Mouse (Mus musculus) intestine, embryonic 16.5 days (tissue): ENCODE results near the gene Plekhb2. TPM values are rescaled to one million over a fixed set of nuclear protein-coding genes. Genes with fewer than 3 reads are reported as not detected.

Source experiments
- ATAC-seq: fragments of 200-750 bp; cut with Nextera tagmentation; 2 replicates; pipeline ENCODE4 v1.8.0; 2017; ENCODE audit warnings: moderate TSS enrichment, moderate library complexity
- H3K27ac ChIP-seq: fragments of 300-500 bp; sonication (generic); 2 replicates; pipeline ENCODE4 v1.5.1; 2014; ENCODE audit warnings: mild to moderate bottlenecking, low read length
- H3K27me3 ChIP-seq: fragments of 300-500 bp; sonication (generic); replicated peaks from 2 replicates; pipeline ENCODE4 v1.6.1; 2014; ENCODE audit warnings: low read length, control low read depth, mixed read lengths; ENCODE audit not compliant: control insufficient read depth, insufficient read depth
- H3K36me3 ChIP-seq: fragments of 300-500 bp; sonication (generic); 2 replicates; pipeline ENCODE4 v1.6.1; 2014; ENCODE audit warnings: low read length, control low read depth; ENCODE audit not compliant: control insufficient read depth, insufficient read depth
- H3K4me1 ChIP-seq: fragments of 300-500 bp; sonication (generic); 2 replicates; pipeline ENCODE4 v1.6.1; 2014; ENCODE audit warnings: low read length, control low read depth, mixed read lengths; ENCODE audit not compliant: control insufficient read depth, insufficient read depth
- H3K4me2 ChIP-seq: fragments of 300-500 bp; sonication (generic); 2 replicates; pipeline ENCODE4 v1.6.1; 2014; ENCODE audit warnings: low read depth, low read length, control low read depth
- H3K4me3 ChIP-seq: fragments of 300-500 bp; sonication (generic); 2 replicates; pipeline ENCODE4 v1.5.1; 2014; ENCODE audit warnings: mild to moderate bottlenecking, low read length
- H3K9ac ChIP-seq: fragments of 300-500 bp; sonication (generic); 2 replicates; pipeline ENCODE4 v1.6.1; 2014; ENCODE audit warnings: low read depth, low read length
- H3K9me3 ChIP-seq: fragments of 300-500 bp; sonication (generic); 2 replicates; pipeline ENCODE4 v1.6.1; 2016; ENCODE audit warnings: low read length, control low read depth; ENCODE audit not compliant: control insufficient read depth
- WGBS: fragments of 180-500 bp; shearing (Covaris S2); extraction: QIAGEN DNeasy Blood & Tissue Kit; methylation state at CpG from one replicate; pipeline ENCODE4 v1.1.7; 2014; 5-methylcytosine and 5-hydroxymethylcytosine counted together
- polyA plus RNA-seq: library from polyadenylated mRNA; unstranded; fragments of >200 nt; fragmentation: Nextera tagmentation; extraction: Ambion mirVana; gene quantifications from 2 replicates; pipeline ENCODE4 v1.2.1, GENCODE M21; 2015

Plekhb2 gene
- 118 and 132 TPM in 2 replicates for polyA plus RNA-seq

DNA sequence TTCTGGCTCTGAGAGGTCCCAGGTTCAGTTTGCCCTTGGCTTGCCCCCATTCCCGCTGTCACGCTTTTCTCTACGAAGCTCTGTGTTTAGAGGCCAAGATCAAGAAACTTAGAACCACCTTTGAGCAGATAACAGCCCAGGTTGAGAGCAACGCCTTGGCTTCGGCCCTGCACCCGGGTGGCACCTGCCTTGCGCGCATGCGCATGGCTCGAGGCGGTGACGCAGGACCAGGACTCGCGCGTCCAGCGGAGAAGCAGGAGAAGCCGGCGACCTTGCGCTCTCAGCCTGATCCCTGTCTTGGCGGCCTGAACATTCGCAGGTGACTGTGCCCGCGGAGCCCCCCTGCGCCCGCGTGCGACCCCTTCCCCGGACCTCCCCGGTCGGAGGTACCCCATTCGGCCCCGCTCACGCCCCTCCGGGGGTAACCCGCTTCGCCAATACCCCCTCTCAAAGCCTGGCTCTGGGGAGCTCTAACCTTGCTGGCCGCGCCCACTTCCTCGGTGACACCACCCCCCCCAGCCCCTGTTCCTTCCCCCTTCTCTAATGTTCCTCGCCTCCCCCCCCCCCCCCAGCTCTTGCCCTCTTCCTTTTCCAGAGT, at the start of gene Plekhb2:
Gene Plekhb2, plus strand, starts transcription at position 232 of the 598 bp plus-strand sequence.
- H3K4me3 ChIP-seq: peak within 1 kb of the TSS; percentile 74
- peak within 1 kb of the TSS; percentile 90 for H3K9ac ChIP-seq
- H3K27ac ChIP-seq: peak within 1 kb of the TSS; percentile 82
- WGBS: 0% methylated on average over 39 of the region's 40 CpGs
- no peaks in the 10 kb centered on the region for H3K27me3 ChIP-seq
- no peaks in the 10 kb centered on the region for H3K36me3 ChIP-seq
- peak within 1 kb of the TSS; percentile 70 for H3K4me2 ChIP-seq
- H3K4me1 ChIP-seq: peaks cover 4% of the 10 kb centered on the region
- no peaks in the 10 kb centered on the region for H3K9me3 ChIP-seq
- ATAC-seq: peak; percentile 84

DNA sequence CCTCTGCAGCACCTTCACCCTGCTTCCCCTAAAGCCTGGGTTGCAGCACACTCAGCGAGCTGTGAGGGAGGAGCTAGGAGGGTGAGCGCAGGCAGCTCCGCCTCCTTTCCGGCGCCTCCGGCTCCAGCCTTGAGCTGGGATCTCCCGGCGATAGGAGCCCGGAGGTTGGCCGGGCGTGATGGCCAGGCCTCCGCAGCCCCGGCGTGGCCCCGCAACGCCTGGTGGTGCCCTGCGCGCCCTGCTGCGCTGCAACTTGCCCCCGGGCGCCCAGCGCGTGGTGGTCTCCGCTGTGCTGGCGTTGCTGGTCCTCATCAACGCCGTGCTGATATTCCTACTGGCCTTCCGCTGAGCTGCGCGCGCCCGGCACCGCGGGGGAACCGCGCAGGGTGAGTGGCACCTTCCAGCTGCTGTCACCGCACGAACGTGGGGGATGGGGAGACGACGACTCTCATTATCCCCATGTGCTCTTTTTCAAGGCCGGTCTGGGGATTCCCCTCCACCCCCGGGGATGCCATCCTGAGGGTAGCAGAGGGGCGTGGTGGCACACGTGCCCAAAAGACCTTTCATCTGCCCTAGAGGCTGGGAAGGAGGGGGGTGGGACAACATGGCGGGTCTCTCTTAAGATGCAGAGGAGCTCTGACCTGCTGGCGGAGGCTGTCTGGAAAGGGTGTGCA, 48.0 kb upstream of the Plekhb2 start:
- Histone ChIP-seq H3K27ac (no peak overlapping the region), H3K4me1 (peaks cover 14% of the 10 kb centered on the region), H3K9me3 (no peaks in the 10 kb centered on the region), H3K4me3 (peak overlapping the region; percentile 69), H3K9ac (peak overlapping the region; percentile 78), H3K4me2 (peak overlapping the region; percentile 97), H3K36me3 (no peaks in the 10 kb centered on the region), H3K27me3 (no peaks in the 10 kb centered on the region)
- WGBS: 1% methylated on average over 47 of the region's 47 CpGs
- ATAC-seq: peak; percentile 92

DNA sequence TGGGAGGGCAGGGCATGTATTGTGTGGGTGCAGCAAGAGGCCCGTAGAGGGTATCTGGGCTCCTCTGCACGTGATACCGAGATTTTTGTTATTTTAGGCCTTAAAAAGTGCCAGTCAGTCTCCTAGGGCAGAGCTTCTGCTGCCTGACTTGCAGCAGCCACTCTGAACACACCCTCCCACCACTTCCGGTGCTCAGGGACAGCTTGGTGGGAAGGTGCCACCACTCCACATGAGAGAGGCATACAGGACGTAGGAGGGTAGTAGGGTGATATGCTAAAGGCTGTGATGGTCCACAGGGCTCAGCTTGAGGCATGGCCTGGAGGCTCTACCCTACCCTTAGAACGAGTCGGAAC, 47.5 kb upstream of the Plekhb2 start:
- Histone ChIP-seq H3K4me3 (peak overlapping the region; percentile 69), H3K36me3 (no peaks in the 10 kb centered on the region), H3K9ac (peak overlapping the region; percentile 78), H3K4me2 (peak overlapping the region; percentile 97), H3K9me3 (no peaks in the 10 kb centered on the region), H3K27me3 (no peaks in the 10 kb centered on the region), H3K4me1 (peaks cover 14% of the 10 kb centered on the region), H3K27ac (no peak overlapping the region)
- ATAC-seq: 0 out of 2 replicates have a peak, but pooled peaks have one; percentile 7
- WGBS: 27% methylated on average over 7 of the region's 7 CpGs

DNA sequence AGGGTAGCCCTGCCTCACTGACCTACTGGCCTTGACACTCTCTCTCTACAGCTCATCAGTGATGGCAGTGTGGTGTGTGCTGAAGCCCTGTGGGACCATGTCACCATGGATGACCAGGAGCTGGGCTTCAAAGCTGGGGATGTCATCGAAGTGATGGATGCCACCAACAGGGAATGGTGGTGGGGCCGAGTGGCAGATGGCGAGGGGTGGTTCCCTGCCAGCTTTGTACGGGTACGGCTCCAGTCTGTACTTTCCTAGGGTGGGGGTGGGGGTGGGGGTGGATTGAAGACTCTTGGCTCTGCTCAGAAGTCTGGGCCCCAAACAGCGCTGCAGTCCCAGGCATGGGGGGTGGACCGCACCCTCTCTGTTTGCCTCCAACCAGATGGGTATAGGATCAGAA, 44.9 kb upstream of the Plekhb2 start:
- Histone ChIP-seq H3K36me3 (no peaks in the 10 kb centered on the region), H3K27ac (no peak overlapping the region), H3K9me3 (no peaks in the 10 kb centered on the region), H3K27me3 (no peaks in the 10 kb centered on the region), H3K4me3 (no peak overlapping the region), H3K4me1 (peaks cover 14% of the 10 kb centered on the region), H3K9ac (no peak overlapping the region), H3K4me2 (no peak overlapping the region)
- WGBS: 86% methylated on average over 7 of the region's 7 CpGs
- no peak for ATAC-seq

DNA sequence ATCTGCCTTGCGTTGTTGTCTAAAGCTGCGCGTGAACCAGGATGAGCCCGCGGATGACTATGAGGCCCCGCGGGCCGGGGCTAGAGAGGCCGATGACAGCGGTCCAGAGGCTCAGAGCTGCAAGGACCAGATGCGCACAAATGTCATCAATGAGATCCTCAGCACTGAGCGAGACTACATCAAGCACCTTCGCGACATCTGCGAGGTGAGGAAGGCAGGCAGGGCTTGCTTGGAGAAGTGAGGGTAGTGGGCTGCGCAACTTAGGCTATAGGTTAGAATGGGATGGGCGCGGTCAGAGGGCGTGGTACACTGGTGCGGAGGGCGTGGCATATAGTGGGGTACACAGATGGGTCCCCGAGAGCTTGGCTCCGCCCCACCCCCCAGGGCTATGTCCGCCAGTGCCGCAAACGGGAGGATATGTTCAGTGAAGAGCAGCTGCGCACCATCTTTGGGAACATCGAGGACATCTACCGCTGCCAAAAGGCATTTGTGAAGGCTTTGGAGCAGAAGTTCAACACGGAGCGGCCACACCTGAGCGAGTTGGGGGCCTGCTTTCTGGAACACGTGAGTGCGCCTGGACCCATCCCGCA, 43.8 kb upstream of the Plekhb2 start:
- H3K9ac ChIP-seq: no peak overlapping the region
- no peak overlapping the region for H3K4me2 ChIP-seq
- H3K4me3 ChIP-seq: no peak overlapping the region; the same call in 1 of the 2 replicates
- H3K27me3 ChIP-seq: no peaks in the 10 kb centered on the region
- peaks cover 13% of the 10 kb centered on the region for H3K4me1 ChIP-seq
- H3K27ac ChIP-seq: no peak overlapping the region
- 0 out of 2 replicates have a peak, but pooled peaks cover 3% of the 10 kb centered on the region for H3K36me3 ChIP-seq
- WGBS: 28% methylated on average over 35 of the region's 35 CpGs
- no peaks in the 10 kb centered on the region for H3K9me3 ChIP-seq
- ATAC-seq: no peak

DNA sequence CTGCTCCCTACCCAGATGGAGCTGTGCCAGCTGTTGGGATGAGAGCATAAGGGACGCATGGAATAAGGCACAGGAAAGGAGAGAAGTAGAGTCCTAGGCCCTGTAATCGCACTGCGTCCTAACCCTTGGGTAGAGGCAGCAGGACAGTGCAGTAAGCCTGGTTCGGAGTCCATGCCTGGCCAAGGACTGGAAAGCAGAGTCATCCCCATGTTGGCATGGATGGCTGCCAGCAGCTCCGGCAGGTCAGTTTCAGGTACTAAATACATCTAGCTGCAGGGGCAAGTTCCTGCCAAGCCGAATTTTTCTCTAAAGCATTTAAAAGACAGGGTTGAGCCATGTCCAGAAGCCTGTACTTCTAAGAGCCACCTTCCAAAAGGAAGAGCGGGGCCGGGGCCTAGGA, 41.3 kb upstream of the Plekhb2 start:
- Histone ChIP-seq H3K4me3 (no peak overlapping the region), H3K4me2 (no peak overlapping the region), H3K36me3 (0 out of 2 replicates have a peak, but pooled peaks cover 3% of the 10 kb centered on the region), H3K4me1 (0 out of 2 replicates have a peak, but pooled peaks cover 2% of the 10 kb centered on the region), H3K27me3 (no peaks in the 10 kb centered on the region), H3K27ac (no peak overlapping the region), H3K9me3 (no peaks in the 10 kb centered on the region), H3K9ac (no peak overlapping the region)
- 91% methylated on average over 8 of the region's 8 CpGs for WGBS
- ATAC-seq: no peak

DNA sequence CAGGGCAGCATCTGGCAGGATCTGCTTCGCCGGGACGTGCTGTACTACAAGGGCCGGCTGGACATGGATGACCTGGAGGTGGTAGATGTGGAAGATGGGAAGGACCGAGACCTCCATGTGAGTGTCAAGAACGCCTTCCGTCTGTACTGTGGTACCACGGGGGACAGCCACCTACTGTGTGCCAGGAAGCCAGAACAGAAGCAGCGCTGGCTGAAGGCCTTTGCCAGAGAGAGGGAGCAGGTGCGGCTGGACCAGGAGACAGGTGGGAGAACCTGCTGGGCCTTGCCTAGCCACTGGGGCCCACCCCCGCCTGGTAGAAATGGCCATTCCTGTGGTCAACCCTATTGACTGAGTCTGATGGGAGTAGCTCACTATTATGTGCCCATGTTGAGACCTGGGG, 39.5 kb upstream of the Plekhb2 start:
- 88% methylated on average over 11 of the region's 11 CpGs for WGBS
- ATAC-seq: no peak
- peaks cover 7% of the 10 kb centered on the region; the same call in 1 of the 2 replicates for H3K36me3 ChIP-seq

DNA sequence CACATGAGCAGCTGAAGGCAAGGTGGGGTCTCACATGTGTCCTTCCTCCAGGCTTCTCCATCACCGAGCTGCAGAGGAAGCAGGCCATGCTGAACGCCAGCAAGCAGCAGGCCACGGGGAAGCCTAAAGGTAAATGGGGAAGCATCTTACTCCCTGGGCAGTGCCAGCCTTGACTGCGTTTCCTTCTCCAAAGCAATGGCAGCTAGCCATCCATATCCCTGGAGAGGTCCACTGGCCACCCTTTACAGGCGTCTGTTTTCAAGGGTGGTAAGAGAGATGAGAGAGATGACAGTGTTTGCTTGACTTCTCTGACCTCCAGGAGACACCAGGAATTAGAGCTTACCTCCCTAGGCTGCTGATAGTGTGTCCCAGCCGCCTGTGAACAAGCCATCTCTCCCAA, 38.7 kb upstream of the Plekhb2 start:
- Histone ChIP-seq H3K27ac (no peak overlapping the region), H3K27me3 (no peaks in the 10 kb centered on the region), H3K4me3 (no peak overlapping the region), H3K9ac (no peak overlapping the region), H3K4me2 (no peak overlapping the region), H3K9me3 (no peaks in the 10 kb centered on the region), H3K36me3 (peaks cover 11% of the 10 kb centered on the region; the same call in 1 of the 2 replicates), H3K4me1 (0 out of 2 replicates have a peak, but pooled peaks cover 2% of the 10 kb centered on the region)
- WGBS: 66% methylated on average over 6 of the region's 6 CpGs
- no peak for ATAC-seq

More for the DNA sequence above, 39.5 kb upstream of the Plekhb2 start:
- Histone ChIP-seq H3K9me3 (no peaks in the 10 kb centered on the region), H3K9ac (no peak overlapping the region), H3K4me2 (no peak overlapping the region), H3K4me1 (0 out of 2 replicates have a peak, but pooled peaks cover 2% of the 10 kb centered on the region), H3K4me3 (no peak overlapping the region), H3K27me3 (no peaks in the 10 kb centered on the region), H3K27ac (no peak overlapping the region)

DNA sequence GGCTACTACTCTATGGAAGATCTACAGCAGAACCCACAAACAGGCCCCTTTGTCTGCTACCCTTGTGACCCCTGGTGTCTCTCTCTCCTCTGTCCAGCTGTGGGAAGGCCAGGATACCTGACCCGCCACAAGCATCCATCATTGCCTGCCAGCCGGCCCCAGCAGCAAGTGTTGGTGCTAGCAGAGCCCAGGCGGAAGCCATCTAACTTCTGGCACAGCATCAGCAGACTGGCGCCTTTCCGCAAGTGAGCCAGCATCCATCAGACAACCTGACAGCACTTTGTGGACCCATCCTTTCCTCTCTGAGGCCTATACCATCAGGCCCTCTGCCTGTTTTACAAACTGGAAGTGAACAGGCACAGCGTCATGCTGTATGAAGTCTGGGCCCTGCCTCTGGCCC, 38.2 kb upstream of the Plekhb2 start:
- no peaks in the 10 kb centered on the region for H3K27me3 ChIP-seq
- no peak overlapping the region for H3K4me3 ChIP-seq
- H3K27ac ChIP-seq: no peak overlapping the region
- WGBS: 55% methylated on average over 6 of the region's 6 CpGs
- H3K9me3 ChIP-seq: no peaks in the 10 kb centered on the region
- H3K36me3 ChIP-seq: peaks cover 16% of the 10 kb centered on the region; the same call in 1 of the 2 replicates
- no peak overlapping the region for H3K9ac ChIP-seq
- no peaks in the 10 kb centered on the region for H3K4me1 ChIP-seq
- no peak overlapping the region for H3K4me2 ChIP-seq
- no peak for ATAC-seq
